In genomic region chr9:51278500-51279381, GRCm38 (mm10) we compare ENCODE assay signal across 8 mouse cellular contexts. TPM values are rescaled to one million over a fixed set of nuclear protein-coding genes. Genes with fewer than 3 reads are reported as not detected.
DNase-seq lines count a peak whose midpoint lies in the region; ATAC-seq and TF ChIP-seq lines count a peak whose summit lies in the region.

Gene Colca2 (minus strand): TSS chr9:51278569.

- peak; percentile 97 for ATAC-seq in forebrain, postnatal 0 days
- peak; percentile 90 for ATAC-seq in liver, postnatal 0 days
- peak; percentile 90 for ATAC-seq in neural tube, embryonic 15.5 days (ENCODE audit: low FRiP score)

- intact Hi-C loops in heart, postnatal 14 days (cut with DNase I): loop anchor here (5.0 kb wide), 1 partner anchor 96 kb away; no protein-coding TSS in a partner anchor

- 2% methylated on average over 53 of the region's 53 CpGs for WGBS in forebrain, postnatal 0 days
- 1% methylated on average over 53 of the region's 53 CpGs for WGBS in liver, postnatal 0 days (ENCODE audit: insufficient replicate concordance)
- WGBS in neural tube, embryonic 15.5 days: under 1% methylated on average over 53 of the region's 53 CpGs

- H3K4me1 ChIP-seq in forebrain, postnatal 0 days (ENCODE audit: insufficient read depth): no peaks in the 10 kb centered on the region
- peaks cover 6% of the 10 kb centered on the region; the same call in 1 of the 2 replicates for H3K4me1 ChIP-seq in liver, postnatal 0 days (ENCODE audit: insufficient read depth)
- peaks cover 17% of the 10 kb centered on the region for H3K4me1 ChIP-seq in neural tube, embryonic 15.5 days

- no peaks in the 10 kb centered on the region for H3K9me3 ChIP-seq in forebrain, postnatal 0 days (ENCODE audit: low read length)
- no peaks in the 10 kb centered on the region for H3K9me3 ChIP-seq in liver, postnatal 0 days (ENCODE audit: low read length)
- no peaks in the 10 kb centered on the region for H3K9me3 ChIP-seq in neural tube, embryonic 15.5 days (replicated peaks)

- peak; percentile 13 to 42 for DNase-seq in CD8-positive naive resting alpha-beta T cell, adult 2 months (ENCODE audit: low read depth in 2 of 2, low spot score in 2 of 2)
- peak; percentile 12 for DNase-seq in cerebellum, adult 11-12 months
- DNase-seq in forebrain, postnatal 0 days: peak; percentile 60
- peak; percentile 84 to 88 for DNase-seq in heart, postnatal 14 days
- peak; percentile 89 to 93 for DNase-seq in kidney, postnatal 4 days
- peak; percentile 71 for DNase-seq in liver, postnatal 0 days
- peak; percentile 45 for DNase-seq in thymus, postnatal 0 days (ENCODE audit: low spot score)

- no peak for TF ChIP-seq EP300 in liver, postnatal 0 days (IDR thresholded peaks at IDR 0.05; ENCODE audit: low read depth)

- H3K27me3 ChIP-seq in forebrain, postnatal 0 days (ENCODE audit: insufficient read depth, low read length): no peaks in the 10 kb centered on the region; the same call in 1 of the 2 replicates
- peaks cover 3% of the 10 kb centered on the region for H3K27me3 ChIP-seq in liver, postnatal 0 days (ENCODE audit: insufficient read depth, low read length)
- peaks cover 26% of the 10 kb centered on the region for H3K27me3 ChIP-seq in neural tube, embryonic 15.5 days (replicated peaks)

- H3K9ac ChIP-seq in forebrain, postnatal 0 days: peak within 1 kb of the TSS; percentile 37
- H3K9ac ChIP-seq in liver, postnatal 0 days (replicated peaks): peak within 1 kb of the TSS; percentile 52
- peak within 1 kb of the TSS; percentile 51 for H3K9ac ChIP-seq in neural tube, embryonic 15.5 days (replicated peaks)

- H3K27ac ChIP-seq in forebrain, postnatal 0 days (ENCODE audit: low read depth, low read length): no peak within 1 kb of the TSS
- peak within 1 kb of the TSS; percentile 18; the same call in 1 of the 2 replicates for H3K27ac ChIP-seq in liver, postnatal 0 days (ENCODE audit: low read depth)
- peak within 1 kb of the TSS; percentile 30; the same call in 1 of the 2 replicates for H3K27ac ChIP-seq in neural tube, embryonic 15.5 days (replicated peaks)

- H3K36me3 ChIP-seq in forebrain, postnatal 0 days (ENCODE audit: insufficient read depth): no peaks in the 10 kb centered on the region
- no peaks in the 10 kb centered on the region for H3K36me3 ChIP-seq in liver, postnatal 0 days (replicated peaks; ENCODE audit: insufficient read depth, low read length)
- no peaks in the 10 kb centered on the region for H3K36me3 ChIP-seq in neural tube, embryonic 15.5 days

- H3K4me3 ChIP-seq in forebrain, postnatal 0 days (ENCODE audit: low read depth, low read length): peak within 1 kb of the TSS; percentile 41
- H3K4me3 ChIP-seq in liver, postnatal 0 days (ENCODE audit: low read depth, low read length): peak within 1 kb of the TSS; percentile 54
- H3K4me3 ChIP-seq in neural tube, embryonic 15.5 days (replicated peaks): peak within 1 kb of the TSS; percentile 46

- H3K4me2 ChIP-seq in forebrain, postnatal 0 days (ENCODE audit: low read depth): peak within 1 kb of the TSS; percentile 62
- peak within 1 kb of the TSS; percentile 79 for H3K4me2 ChIP-seq in liver, postnatal 0 days (ENCODE audit: low read depth, low read length)
- H3K4me2 ChIP-seq in neural tube, embryonic 15.5 days: peak within 1 kb of the TSS; percentile 91

- peak; percentile 43 for TF ChIP-seq CTCF in forebrain, postnatal 0 days (IDR thresholded peaks at IDR 0.05; ENCODE audit: low read depth)
- peak; percentile 44 for TF ChIP-seq CTCF in liver, postnatal 0 days (IDR thresholded peaks at IDR 0.05; ENCODE audit: low read depth)

RNA-seq across cellular contexts. Expression of gene Colca2, which starts in this region (rescaled TPM):
- total RNA-seq in forebrain, postnatal 0 days (2014; rRNA removed): 0.15 and 0.33 TPM in 2 replicates
- polyA plus RNA-seq in forebrain, postnatal 0 days (2015; fragmentation: Nextera tagmentation; extraction: Ambion mirVana): 0.84 and 1.0 TPM in 2 replicates
- 1 to 10 TPM in 1 of 2 experiments, under 1 TPM in 1; 0.67 to 1.1 TPM for total RNA-seq in heart, postnatal 14 days (2021)
- 0.39 and 0.69 TPM in 2 replicates for polyA plus RNA-seq in liver, postnatal 0 days (2015; fragmentation: Nextera tagmentation; extraction: Ambion mirVana)
- 0.70 and 2.1 TPM in 2 replicates for polyA plus RNA-seq in neural tube, embryonic 15.5 days (2015; fragmentation: Nextera tagmentation; extraction: Ambion mirVana)
- 1.5 and 2.2 TPM in 2 replicates for polyA plus RNA-seq in thymus, postnatal 0 days (2015; fragmentation: Nextera tagmentation; extraction: Ambion mirVana)

Comparison
In these comparisons a context has a peak if more than half of its experiments do, and no peak if none do; other contexts are left out.
1. Peak in DNase-seq, ATAC-seq, H3K4me3 ChIP-seq, H3K27ac ChIP-seq, H3K9ac ChIP-seq and H3K4me2 ChIP-seq in liver, postnatal 0 days; RNA of the gene not detected or under 1 TPM.
2. DNase-seq: peak in every context shown above with its lines; median percentile 91 in kidney, postnatal 4 days; 86 in heart, postnatal 14 days; 71 in liver, postnatal 0 days; 60 in forebrain, postnatal 0 days; 45 in thymus, postnatal 0 days; 28 in CD8-positive naive resting alpha-beta T cell, adult 2 months; 12 in cerebellum, adult 11-12 months.